Mouse (Mus musculus) lung, embryonic 14.5 days (tissue): ENCODE measurements around the gene Plpp2. TPM values are rescaled to one million over a fixed set of nuclear protein-coding genes. Genes with fewer than 3 reads are reported as not detected.

ENCODE experiments used
- ATAC-seq: fragments of 200-750 bp; cut with Nextera tagmentation; 2 replicates; pipeline ENCODE4 v1.8.0; 2017; ENCODE audit warnings: mild to moderate bottlenecking, moderate TSS enrichment, moderate library complexity; ENCODE audit not compliant: insufficient read depth
- DNase-seq: peaks from one replicate; pipeline ENCODE4 v3.0.0-alpha.2; 2015
- H3K27ac ChIP-seq: fragments of 300-500 bp; sonication (generic); 2 replicates; pipeline ENCODE4 v1.5.1; 2014; ENCODE audit warnings: low read depth, mild to moderate bottlenecking, moderate library complexity
- H3K27me3 ChIP-seq: fragments of 300-500 bp; sonication (generic); 2 replicates; pipeline ENCODE4 v1.6.1; 2014; ENCODE audit warnings: low read length, control low read depth; ENCODE audit not compliant: insufficient read depth
- H3K36me3 ChIP-seq: fragments of 300-500 bp; sonication (generic); 2 replicates; pipeline ENCODE4 v1.6.1; 2014; ENCODE audit warnings: control low read depth; ENCODE audit not compliant: insufficient read depth
- H3K4me1 ChIP-seq: fragments of 300-500 bp; sonication (generic); 2 replicates; pipeline ENCODE4 v1.6.1; 2014; ENCODE audit warnings: antibody characterized with exemption, control low read depth; ENCODE audit not compliant: insufficient read depth
- H3K4me2 ChIP-seq: fragments of 300-500 bp; sonication (generic); 2 replicates; pipeline ENCODE4 v1.6.1; 2014; ENCODE audit warnings: mild to moderate bottlenecking
- H3K4me3 ChIP-seq: fragments of 300-500 bp; sonication (generic); 2 replicates; pipeline ENCODE4 v1.5.1; 2014; ENCODE audit warnings: low read depth, low read length
- H3K9ac ChIP-seq: fragments of 300-500 bp; sonication (generic); 2 replicates; pipeline ENCODE4 v1.6.1; 2014
- H3K9me3 ChIP-seq: fragments of 300-500 bp; sonication (generic); 2 replicates; pipeline ENCODE4 v1.6.1; 2016; ENCODE audit warnings: low read depth, low read length, control low read depth
- CTCF ChIP-seq: IDR thresholded peaks from 2 replicates; pipeline ENCODE4 v1.5.1; 2016; ENCODE audit warnings: antibody characterized with exemption, low read depth
- WGBS: fragments of 180-500 bp; shearing (Covaris S2); extraction: QIAGEN DNeasy Blood & Tissue Kit; methylation state at CpG from one replicate; pipeline ENCODE4 v1.1.7; 2014; 5-methylcytosine and 5-hydroxymethylcytosine counted together
- polyA plus RNA-seq: library from polyadenylated mRNA; unstranded; fragments of >200 nt; fragmentation: Nextera tagmentation; extraction: Ambion mirVana; gene quantifications from 2 replicates; pipeline ENCODE4 v1.2.1, GENCODE M21; 2014

The Plpp2 gene
- polyA plus RNA-seq, 1 experiment from 2014 or later, result 34.9 TPM

- Histone ChIP-seq H3K27me3 (no peaks in the 10 kb centered on the region), H3K9ac (no peak overlapping the region), H3K27ac (no peak overlapping the region), H3K4me3 (no peak overlapping the region), H3K4me2 (no peak overlapping the region), H3K4me1 (peaks cover 6% of the 10 kb centered on the region), H3K36me3 (peaks cover 56% of the 10 kb centered on the region), H3K9me3 (no peaks in the 10 kb centered on the region)
- WGBS, result 63% methylated on average over 9 of the region's 9 CpGs
- DNase-seq (no peak), ATAC-seq (no peak)
- no peak for TF ChIP-seq CTCF
Observed at GRCm38 (mm10) chr10:79550366-79550765, 16.8 kb upstream of the Plpp2 start.

- peaks cover 68% of the 10 kb centered on the region for H3K36me3 ChIP-seq
- 91% methylated on average over 18 of the region's 18 CpGs for WGBS
- no peak overlapping the region for H3K9ac ChIP-seq
- TF ChIP-seq CTCF, result no peak
- no peak overlapping the region for H3K27ac ChIP-seq
- peaks cover 6% of the 10 kb centered on the region for H3K4me1 ChIP-seq
- H3K4me2 ChIP-seq, result no peak overlapping the region
- H3K27me3 ChIP-seq, result no peaks in the 10 kb centered on the region
- H3K9me3 ChIP-seq, result no peaks in the 10 kb centered on the region
- no peak for DNase-seq
- H3K4me3 ChIP-seq, result no peak overlapping the region
- ATAC-seq, result no peak
Observed at GRCm38 (mm10) chr10:79548971-79549723, 15.6 kb upstream of the Plpp2 start.

DNA sequence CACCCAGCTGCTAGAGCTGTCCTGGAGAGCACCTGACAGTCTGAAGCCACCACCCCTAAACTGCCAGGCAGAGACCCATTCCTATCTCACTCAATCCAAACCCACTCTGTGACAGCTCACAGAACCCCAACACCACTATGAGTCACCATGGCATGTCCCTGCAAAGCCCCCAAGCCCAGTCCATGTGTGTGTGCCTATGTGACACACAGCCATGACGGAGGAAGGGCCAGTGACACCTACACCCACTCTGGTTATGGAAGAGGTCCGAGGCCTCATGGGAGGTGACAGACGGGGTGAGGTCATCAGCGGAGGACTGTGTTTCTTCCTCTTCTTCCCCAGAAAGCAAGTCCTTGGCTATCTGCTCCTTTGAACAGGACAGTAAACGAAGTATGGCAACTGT is 14.9 kb upstream of the Plpp2 start:
- H3K36me3 ChIP-seq, result peaks cover 74% of the 10 kb centered on the region
- no peak overlapping the region for H3K4me3 ChIP-seq
- TF ChIP-seq CTCF, result no peak
- 91% methylated on average over 5 of the region's 5 CpGs for WGBS
- no peak for DNase-seq
- H3K9me3 ChIP-seq, result no peaks in the 10 kb centered on the region
- H3K27me3 ChIP-seq, result no peaks in the 10 kb centered on the region
- no peak overlapping the region for H3K9ac ChIP-seq
- no peak overlapping the region for H3K27ac ChIP-seq
- ATAC-seq, result no peak
- peaks cover under 1% of the 10 kb centered on the region; the same call in 1 of the 2 replicates for H3K4me1 ChIP-seq
- no peak overlapping the region for H3K4me2 ChIP-seq

DNA sequence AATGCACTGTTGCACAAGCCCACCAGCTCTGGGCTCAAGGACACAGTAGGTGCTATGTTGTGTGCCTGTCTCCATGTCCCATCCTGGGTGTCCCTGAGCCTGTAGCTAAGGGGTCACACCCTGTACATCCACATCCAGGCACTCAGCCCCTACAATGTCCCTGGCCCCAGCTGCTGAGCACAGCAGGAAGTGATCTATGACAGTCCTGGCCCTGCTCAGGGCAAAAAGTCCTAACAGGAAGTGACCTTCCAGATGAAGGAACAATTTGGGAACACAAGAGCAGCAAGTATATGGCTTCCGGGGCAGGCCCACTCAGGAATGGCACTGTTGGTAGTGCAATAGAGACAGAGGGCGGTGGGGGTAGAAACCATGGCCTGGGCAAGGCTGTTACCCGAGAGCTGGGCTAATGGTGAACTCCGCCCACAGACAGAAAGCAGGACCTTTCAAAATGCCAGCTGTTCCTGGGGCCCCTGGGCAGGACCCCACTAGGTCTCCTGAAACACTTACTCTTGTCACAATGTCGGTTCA is 13.6 kb upstream of the Plpp2 start:
- no peaks in the 10 kb centered on the region for H3K4me1 ChIP-seq
- H3K27me3 ChIP-seq, result no peaks in the 10 kb centered on the region
- no peak for TF ChIP-seq CTCF
- no peak overlapping the region for H3K9ac ChIP-seq
- H3K4me2 ChIP-seq, result no peak overlapping the region
- H3K9me3 ChIP-seq, result no peaks in the 10 kb centered on the region
- no peak for ATAC-seq
- WGBS, result 77% methylated on average over 5 of the region's 5 CpGs
- H3K36me3 ChIP-seq, result peaks cover 87% of the 10 kb centered on the region
- no peak for DNase-seq
- H3K4me3 ChIP-seq, result no peak overlapping the region
- H3K27ac ChIP-seq, result no peak overlapping the region

DNA sequence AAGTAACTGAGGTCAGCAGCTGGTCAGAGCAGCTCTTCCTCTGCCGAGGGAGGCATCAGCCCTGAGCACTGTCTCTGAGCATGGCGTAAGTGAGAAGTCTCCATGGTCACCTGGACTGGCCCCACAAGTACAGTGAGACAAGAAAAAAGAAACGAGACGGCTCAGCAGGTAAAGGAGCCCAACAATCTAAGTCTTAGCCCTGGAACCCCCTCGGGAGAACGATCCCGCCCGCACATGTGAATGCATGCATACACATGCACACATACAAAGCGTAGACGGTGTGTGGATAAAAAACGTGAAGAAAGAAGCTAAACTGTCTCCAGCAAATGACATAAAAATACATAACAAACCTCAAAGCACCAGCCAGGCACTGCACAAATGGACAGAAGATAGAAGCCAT is 12.9 kb upstream of the Plpp2 start:
- no peak overlapping the region for H3K27ac ChIP-seq
- no peak for ATAC-seq
- WGBS, result 89% methylated on average over 11 of the region's 11 CpGs
- no peaks in the 10 kb centered on the region for H3K4me1 ChIP-seq
- TF ChIP-seq CTCF, result no peak
- H3K36me3 ChIP-seq, result peaks cover 94% of the 10 kb centered on the region
- H3K4me3 ChIP-seq, result no peak overlapping the region
- no peaks in the 10 kb centered on the region for H3K27me3 ChIP-seq
- DNase-seq, result no peak
- no peaks in the 10 kb centered on the region for H3K9me3 ChIP-seq
- no peak overlapping the region for H3K9ac ChIP-seq
- H3K4me2 ChIP-seq, result no peak overlapping the region

DNA sequence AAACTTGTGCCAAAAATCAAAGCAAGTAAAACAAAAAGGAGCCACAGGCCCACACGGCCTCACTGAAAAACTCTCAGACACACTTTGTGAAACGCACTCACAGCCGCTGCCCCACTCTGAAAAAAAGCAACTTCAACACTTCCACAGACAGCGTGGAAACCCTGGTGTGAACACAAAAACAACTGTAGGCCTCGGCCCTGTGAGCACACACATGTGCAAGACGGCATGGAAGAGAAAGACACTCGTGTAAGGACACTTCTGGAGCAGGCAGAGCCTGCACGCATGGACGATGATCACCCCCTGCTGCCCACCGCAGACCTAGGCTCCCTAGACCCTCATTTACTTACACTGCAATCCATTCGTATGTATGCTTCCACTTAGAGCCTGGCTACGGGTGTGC is 12.3 kb upstream of the Plpp2 start:
- Histone ChIP-seq H3K4me3 (no peak overlapping the region), H3K9me3 (no peaks in the 10 kb centered on the region), H3K4me1 (no peaks in the 10 kb centered on the region), H3K27me3 (no peaks in the 10 kb centered on the region), H3K9ac (no peak overlapping the region), H3K36me3 (peaks cover 100% of the 10 kb centered on the region), H3K27ac (no peak overlapping the region), H3K4me2 (no peak overlapping the region)
- TF ChIP-seq CTCF, result no peak
- ATAC-seq (no peak), DNase-seq (no peak)
- WGBS, result 89% methylated on average over 12 of the region's 12 CpGs

DNA sequence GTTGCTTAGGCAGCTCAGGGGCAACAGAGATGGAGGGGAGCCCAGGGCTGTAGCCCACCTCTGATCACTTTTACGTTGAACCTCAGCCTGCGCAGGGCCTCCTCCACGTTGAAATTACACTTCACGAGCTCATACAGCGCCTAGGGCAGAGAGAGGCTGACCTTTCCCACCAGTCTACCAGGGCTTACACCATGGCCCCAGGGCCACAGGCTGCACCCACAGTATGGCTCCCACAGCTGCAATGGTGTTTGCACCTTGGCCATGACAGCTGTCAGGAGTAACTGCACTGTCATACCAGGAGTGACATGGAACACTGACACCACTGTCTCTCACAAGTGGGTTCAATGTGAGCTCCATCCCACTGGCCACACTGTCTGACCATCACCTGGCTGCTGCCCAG is 11.0 kb upstream of the Plpp2 start:
- DNase-seq (no peak), ATAC-seq (no peak)
- H3K4me2 ChIP-seq, result no peak overlapping the region
- no peak overlapping the region for H3K4me3 ChIP-seq
- no peak for TF ChIP-seq CTCF
- no peaks in the 10 kb centered on the region for H3K27me3 ChIP-seq
- H3K4me1 ChIP-seq, result no peaks in the 10 kb centered on the region
- WGBS, result 92% methylated on average over 5 of the region's 5 CpGs
- no peak overlapping the region for H3K27ac ChIP-seq
- H3K9me3 ChIP-seq, result no peaks in the 10 kb centered on the region
- peaks cover 100% of the 10 kb centered on the region for H3K36me3 ChIP-seq
- no peak overlapping the region for H3K9ac ChIP-seq
